Mouse (Mus musculus) bone marrow macrophage, adult 2 months (primary cell): ENCODE measurements around the gene Ppp6r1. TPM values are rescaled to one million over a fixed set of nuclear protein-coding genes. Genes with fewer than 3 reads are reported as not detected.

Source experiments
- H3K27ac ChIP-seq: 2 replicates; pipeline ENCODE4 v1.5.1; 2012; ENCODE audit warnings: low read depth, low read length; ENCODE audit not compliant: insufficient read depth
- H3K4me1 ChIP-seq: 2 replicates; pipeline ENCODE4 v1.6.1; 2012; ENCODE audit warnings: low read length; ENCODE audit not compliant: control insufficient read depth, insufficient read depth
- H3K4me3 ChIP-seq: 2 replicates; pipeline ENCODE4 v1.5.1; 2012; ENCODE audit warnings: mild to moderate bottlenecking, low read length, moderate library complexity; ENCODE audit not compliant: insufficient read depth
- CTCF ChIP-seq: IDR thresholded peaks from 2 replicates; pipeline ENCODE4 v1.5.1; 2012; ENCODE audit warnings: low read depth, mild to moderate bottlenecking, low read length, moderate library complexity
- POLR2A ChIP-seq: IDR thresholded peaks from 2 replicates; pipeline ENCODE4 v1.6.1; 2012; ENCODE audit warnings: mild to moderate bottlenecking, low read depth, low read length, borderline replicate concordance
- polyA plus RNA-seq: library from polyadenylated mRNA; stranded (reverse); fragments of >200 nt; gene quantifications from 2 replicates; pipeline ENCODE4 v1.2.4, GENCODE M21; 2012; ENCODE audit not compliant: missing spikeins, insufficient read depth, insufficient read length

Ppp6r1 gene
- polyA plus RNA-seq, result 84.8 and 90.0 TPM in 2 replicates

- TF ChIP-seq CTCF (no peak), POLR2A (no peak)
- H3K27ac ChIP-seq, result peak within 1 kb of the TSS; percentile 77
- peaks cover 20% of the 10 kb centered on the region for H3K4me1 ChIP-seq
- H3K4me3 ChIP-seq, result peak within 1 kb of the TSS; percentile 96
These were observed at the start of gene Ppp6r1 for GRCm38 (mm10) chr7:4658912-4659551. Ppp6r1 (minus strand) TSS chr7:4659019.

- TF ChIP-seq POLR2A (no peak), CTCF (peak; percentile 73; the same call in 1 of the 2 replicates)
- Histone ChIP-seq H3K27ac (no peak overlapping the region), H3K4me3 (no peak overlapping the region), H3K4me1 (no peaks in the 10 kb centered on the region)
These were observed 46.3 kb upstream of the Ppp6r1 start for GRCm38 (mm10) chr7:4705098-4705497.

- TF ChIP-seq CTCF, result no peak
- no peak for TF ChIP-seq POLR2A
- Histone ChIP-seq H3K4me1 (no peaks in the 10 kb centered on the region), H3K4me3 (no peak overlapping the region)
These were observed 44.4 kb upstream of the Ppp6r1 start for GRCm38 (mm10) chr7:4703195-4703594.

GRCm38 (mm10) chr7:4702334-4702733 lies 43.5 kb upstream of the Ppp6r1 start:
- Histone ChIP-seq H3K27ac (no peak overlapping the region), H3K4me1 (no peaks in the 10 kb centered on the region), H3K4me3 (no peak overlapping the region)
- TF ChIP-seq POLR2A, result no peak
- TF ChIP-seq CTCF, result no peak

More at GRCm38 (mm10) chr7:4703195-4703594, 44.4 kb upstream of the Ppp6r1 start:
- H3K27ac ChIP-seq, result no peak overlapping the region

- 0 out of 2 replicates have a peak, but pooled peaks cover 2% of the 10 kb centered on the region for H3K4me1 ChIP-seq
- H3K4me3 ChIP-seq, result no peak overlapping the region
- TF ChIP-seq POLR2A (no peak), CTCF (no peak)
- no peak overlapping the region for H3K27ac ChIP-seq
These were observed 34.2 kb upstream of the Ppp6r1 start for GRCm38 (mm10) chr7:4693004-4693403.

GRCm38 (mm10) chr7:4690951-4691653 lies 32.3 kb upstream of the Ppp6r1 start:
- 0 out of 2 replicates have a peak, but pooled peaks cover 2% of the 10 kb centered on the region for H3K4me1 ChIP-seq
- H3K4me3 ChIP-seq, result no peak overlapping the region
- no peak overlapping the region for H3K27ac ChIP-seq
- TF ChIP-seq CTCF (no peak), POLR2A (no peak)

GRCm38 (mm10) chr7:4690387-4690786 lies 31.6 kb upstream of the Ppp6r1 start, which contains the start of gene Brsk1:
Brsk1 (plus strand) TSS chr7:4690604.
- TF ChIP-seq CTCF (no peak), POLR2A (no peak)
- no peak within 1 kb of the TSS for H3K27ac ChIP-seq
- H3K4me3 ChIP-seq, result no peak within 1 kb of the TSS
- 0 out of 2 replicates have a peak, but pooled peaks cover 2% of the 10 kb centered on the region for H3K4me1 ChIP-seq

GRCm38 (mm10) chr7:4684632-4685417 lies 26.0 kb upstream of the Ppp6r1 start, which contains the start of gene Hspbp1:
Hspbp1 (minus strand) TSS chr7:4685068.
- TF ChIP-seq CTCF (no peak), POLR2A (no peak)
- H3K4me3 ChIP-seq, result peak within 1 kb of the TSS; percentile 84
- H3K27ac ChIP-seq, result peak within 1 kb of the TSS; percentile 37
- H3K4me1 ChIP-seq, result peaks cover 15% of the 10 kb centered on the region

- H3K4me1 ChIP-seq, result peaks cover 14% of the 10 kb centered on the region
These were observed 25.4 kb upstream of the Ppp6r1 start for GRCm38 (mm10) chr7:4684203-4684602.

More at GRCm38 (mm10) chr7:4684203-4684602, 25.4 kb upstream of the Ppp6r1 start:
- H3K4me3 ChIP-seq, result peak overlapping the region; percentile 84
- TF ChIP-seq CTCF (no peak), POLR2A (no peak)
- H3K27ac ChIP-seq, result no peak overlapping the region; the same call in 1 of the 2 replicates
